Mouse (Mus musculus) cerebellum, postnatal 14 days (tissue): ENCODE measurements around the gene Mepce.
A peak's percentile ranks its signal among the peaks of the same experiment; 100 is the strongest.
"Not testable (repeated sequence)": the region's sequence is repeated elsewhere in the genome, so short reads cannot be mapped to it uniquely, and the experiment has no call there.

Experiments used
- DNase-seq, 2 experiments: peaks; one replicate each; pipeline ENCODE4 v3.0.0; 2021; ENCODE audit warnings: mixed read lengths in 2 of 2

Gene Mepce

DNA sequence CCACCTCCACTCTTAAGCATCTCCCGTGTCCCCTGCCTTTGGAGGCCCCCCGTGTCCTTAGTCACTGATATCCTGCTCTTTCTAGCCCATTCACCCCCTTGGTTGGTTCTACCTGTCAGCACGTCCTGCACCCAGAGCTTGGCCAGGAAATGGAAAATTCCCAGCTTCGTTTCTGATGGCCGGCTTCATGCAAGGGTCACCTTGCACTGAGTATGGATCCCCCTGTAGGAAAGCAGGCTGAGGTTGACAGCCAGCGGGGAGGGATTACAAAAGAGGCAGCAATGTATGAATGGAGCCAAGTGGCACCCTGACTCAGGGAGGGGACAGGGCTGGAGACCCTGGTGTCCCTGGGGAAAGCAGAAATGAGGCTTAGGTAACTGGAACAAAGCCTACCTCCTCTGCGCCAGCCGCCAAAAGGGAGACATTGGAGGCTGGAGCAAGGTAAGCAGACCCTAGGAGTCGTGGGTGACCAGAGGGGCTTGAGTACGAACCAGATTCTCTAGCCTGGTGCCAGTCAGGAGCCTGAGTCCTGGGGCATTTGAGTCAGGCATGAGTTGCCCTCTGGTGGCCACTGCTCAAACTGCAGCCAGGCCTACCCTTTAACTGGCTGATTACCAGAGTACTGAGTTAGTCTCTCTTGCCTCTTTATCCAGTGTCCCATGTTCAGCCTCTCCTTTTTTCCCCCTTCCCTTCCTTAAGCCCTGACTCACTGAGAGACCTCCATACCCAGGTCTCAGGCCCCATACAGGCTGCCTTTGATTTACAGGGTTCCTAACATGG, 30.4 kb downstream of the Mepce start:
- DNase-seq, result peak; percentile 94 to 96

DNA sequence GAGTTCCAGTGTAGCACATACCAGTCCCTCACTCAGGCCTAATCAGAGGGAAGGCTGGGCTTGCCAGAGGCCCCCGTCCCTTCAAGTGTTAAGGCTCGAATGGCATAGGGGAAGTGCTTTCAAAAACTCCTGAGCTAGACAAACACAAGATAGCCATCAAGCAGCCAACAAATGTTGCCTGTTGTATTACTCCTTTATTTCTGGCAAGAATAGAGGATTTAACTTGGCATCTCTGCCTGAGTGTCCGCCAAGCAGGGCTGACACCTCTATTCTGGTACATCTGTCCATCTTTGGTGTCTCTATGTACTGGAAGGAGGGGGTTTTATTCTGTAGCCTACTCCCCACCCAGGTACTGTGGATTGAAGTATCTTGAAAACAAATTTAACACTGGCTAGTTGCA, 31.3 kb downstream of the Mepce start:
- no peak for DNase-seq

GRCm38 (mm10) chr5:137755425-137755824, 32.0 kb downstream of the Mepce start:
- no peak for DNase-seq

DNA sequence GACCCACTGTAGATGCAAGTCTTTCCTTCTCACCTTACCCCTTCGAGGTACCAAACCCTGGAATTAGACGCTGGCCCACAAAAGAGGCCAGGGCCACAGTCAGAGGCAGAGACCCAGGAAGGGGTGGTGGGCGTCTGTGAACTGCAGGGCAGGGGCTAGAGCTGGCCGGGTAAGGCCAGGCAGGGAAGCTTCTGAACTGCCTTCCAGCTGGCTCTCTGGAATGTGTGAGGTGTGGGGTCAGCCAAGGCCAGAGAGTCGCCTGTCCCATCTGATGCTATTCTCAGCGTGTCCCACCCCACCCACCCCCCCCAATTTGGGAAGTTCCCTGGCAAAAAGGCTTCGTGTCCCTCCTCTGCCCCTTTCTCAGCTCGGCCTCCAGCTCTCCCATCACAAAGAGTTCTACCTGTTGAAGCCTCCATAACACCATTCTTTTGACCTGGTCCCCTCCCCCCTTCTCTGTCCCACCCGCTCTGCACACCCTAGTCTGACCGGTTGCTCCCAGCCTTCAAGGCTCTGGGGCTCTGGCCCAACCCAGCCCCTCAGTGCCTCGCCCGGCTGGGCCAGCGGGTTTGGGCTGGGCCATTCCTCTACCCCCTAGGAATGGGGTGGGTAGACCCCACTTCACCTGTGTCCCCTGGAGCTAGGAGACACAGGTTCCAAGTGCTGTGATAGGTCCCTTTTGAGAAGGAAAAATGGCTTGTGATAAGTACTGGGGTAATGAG, 34.2 kb downstream of the Mepce start:
- no peak for DNase-seq

DNA sequence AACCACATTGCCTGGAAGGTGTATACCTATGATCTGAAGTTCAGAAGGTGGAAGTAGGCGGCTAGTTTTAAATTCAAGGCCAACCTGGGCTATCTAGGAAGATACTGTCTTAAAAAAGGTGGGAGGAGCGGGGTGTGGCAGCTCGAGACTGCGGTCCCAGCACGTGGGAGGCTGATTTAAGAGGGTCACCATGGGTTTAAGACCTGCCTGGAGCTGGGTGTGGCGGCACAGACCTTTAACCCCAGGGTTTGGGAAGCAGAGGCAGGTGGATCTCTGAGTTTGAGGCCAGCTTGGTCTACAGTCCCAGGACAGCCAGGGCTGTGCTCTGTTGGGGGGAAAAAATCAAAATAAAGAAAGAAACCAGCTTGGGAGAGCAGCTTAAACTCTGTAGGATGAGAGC, 35.5 kb downstream of the Mepce start:
- DNase-seq, result no peak

GRCm38 (mm10) chr5:137751221-137751887, 36.1 kb downstream of the Mepce start:
- no peak for DNase-seq

GRCm38 (mm10) chr5:137750212-137750611, 37.2 kb downstream of the Mepce start:
- DNase-seq, result not testable (repeated sequence)

DNA sequence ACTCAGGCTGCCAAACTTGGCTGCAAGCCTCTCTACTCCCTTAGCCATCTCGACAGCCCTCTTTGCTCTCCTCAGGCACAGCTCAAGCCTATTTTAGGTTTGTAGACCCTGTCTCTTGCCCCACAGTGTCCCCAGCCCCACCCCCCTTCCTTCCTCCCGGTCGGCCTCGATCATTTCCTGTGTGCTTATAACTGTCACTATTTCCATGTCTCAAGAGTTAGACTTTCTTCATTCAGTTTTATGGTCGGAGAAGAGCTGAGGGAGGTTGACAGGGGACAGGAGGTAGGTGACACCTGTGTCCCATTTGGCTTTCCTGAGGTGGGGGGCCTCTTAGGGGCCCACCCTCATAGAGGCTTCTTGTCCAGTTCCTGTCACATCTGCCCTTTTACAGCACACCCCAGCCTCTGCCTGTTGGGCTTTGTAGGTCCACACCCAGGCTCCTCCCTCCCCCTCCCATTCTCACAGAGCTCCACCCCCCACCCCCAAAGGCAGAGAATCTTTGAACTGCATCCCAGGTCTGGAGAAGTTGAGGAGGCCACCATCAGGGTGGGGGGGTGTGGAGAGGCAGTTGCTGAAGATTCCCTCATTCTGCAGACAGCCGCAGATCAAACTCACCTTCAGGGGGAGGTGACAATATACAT, 38.1 kb downstream of the Mepce start:
- DNase-seq, result no peak

- no peak for DNase-seq
Observed at GRCm38 (mm10) chr5:137748130-137748770, 39.2 kb downstream of the Mepce start.

- DNase-seq, result peak; percentile 58 to 65
Observed at GRCm38 (mm10) chr5:137747326-137747961, 40.0 kb downstream of the Mepce start.

DNA sequence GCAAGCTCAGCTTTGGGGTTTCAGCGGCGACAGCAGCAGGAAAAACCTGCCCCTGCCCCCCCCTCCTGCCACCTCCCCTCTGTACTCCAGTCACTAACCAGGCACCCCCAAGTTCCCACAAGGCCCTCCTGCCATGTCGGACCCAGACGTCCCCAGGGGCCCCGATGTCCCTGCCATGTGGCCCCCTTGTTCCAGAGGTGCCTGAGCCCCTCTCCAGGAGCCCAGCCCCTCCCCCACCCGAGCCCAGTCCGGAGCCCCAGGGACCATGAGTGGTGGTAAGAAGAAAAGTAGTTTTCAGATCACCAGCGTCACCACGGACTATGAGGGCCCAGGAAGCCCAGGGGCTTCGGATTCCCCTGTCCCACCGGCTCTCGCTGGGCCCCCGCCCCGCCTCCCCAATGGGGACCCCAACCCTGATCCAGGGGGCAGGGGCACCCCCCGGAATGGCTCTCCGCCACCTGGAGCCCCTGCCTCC, 40.6 kb downstream of the Mepce start:
- no peak for DNase-seq

GRCm38 (mm10) chr5:137746282-137746850, 41.1 kb downstream of the Mepce start:
- peak; percentile 56 to 64 for DNase-seq

- peak; percentile 85 to 92 for DNase-seq
Observed at GRCm38 (mm10) chr5:137745214-137746171, 42.0 kb downstream of the Mepce start, which contains the start of gene Tsc22d4. Gene Tsc22d4 (plus strand): TSS chr5:137745730.

- DNase-seq, result no peak
Observed at GRCm38 (mm10) chr5:137744197-137744596, 43.3 kb downstream of the Mepce start.

DNA sequence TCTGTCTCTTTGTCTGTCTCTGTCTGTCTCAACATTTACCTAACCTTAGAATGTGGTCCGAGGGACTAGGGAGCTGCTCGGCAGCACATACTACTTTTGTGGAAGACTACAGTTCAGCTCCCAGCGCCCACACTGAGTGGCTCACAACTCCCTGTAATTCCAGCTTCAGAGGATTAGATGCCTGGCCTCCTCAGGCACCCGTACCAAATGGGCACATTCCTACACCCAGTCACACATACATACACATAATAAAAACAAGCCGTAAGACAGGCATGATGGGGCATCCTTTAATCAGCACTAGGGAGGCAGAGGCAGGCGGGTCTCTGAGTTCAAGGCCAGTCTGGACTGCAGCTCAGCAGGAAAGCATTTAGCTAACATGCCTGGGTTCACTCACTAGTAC, 44.6 kb downstream of the Mepce start:
- no peak for DNase-seq

- DNase-seq, result no peak
Observed at GRCm38 (mm10) chr5:137742048-137742447, 45.4 kb downstream of the Mepce start.

GRCm38 (mm10) chr5:137741023-137741931, 46.2 kb downstream of the Mepce start, which contains the start of gene Nyap1:
Gene Nyap1 (minus strand): TSS chr5:137741607.
- peak; percentile 89 to 92 for DNase-seq

DNA sequence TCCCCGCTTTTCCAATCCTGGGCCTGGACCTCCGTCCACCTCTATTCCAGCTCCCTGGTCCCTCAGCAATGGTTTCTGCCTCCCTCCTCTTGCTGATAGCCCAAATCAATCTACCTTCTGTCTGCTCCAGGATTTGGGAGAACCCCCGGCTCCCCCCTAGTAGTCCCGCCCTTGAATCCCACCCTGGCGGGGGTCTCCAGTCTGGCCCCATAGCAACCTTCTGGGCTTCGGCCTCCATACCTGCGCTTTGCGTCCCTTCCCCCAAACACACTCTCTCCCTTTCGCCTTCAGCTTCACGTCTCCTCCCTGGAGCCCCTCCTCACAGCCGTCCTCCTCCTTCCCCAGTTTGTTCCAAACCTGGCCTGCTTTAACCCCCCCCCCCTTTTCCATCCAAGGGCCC, 46.9 kb downstream of the Mepce start:
- no peak for DNase-seq

DNA sequence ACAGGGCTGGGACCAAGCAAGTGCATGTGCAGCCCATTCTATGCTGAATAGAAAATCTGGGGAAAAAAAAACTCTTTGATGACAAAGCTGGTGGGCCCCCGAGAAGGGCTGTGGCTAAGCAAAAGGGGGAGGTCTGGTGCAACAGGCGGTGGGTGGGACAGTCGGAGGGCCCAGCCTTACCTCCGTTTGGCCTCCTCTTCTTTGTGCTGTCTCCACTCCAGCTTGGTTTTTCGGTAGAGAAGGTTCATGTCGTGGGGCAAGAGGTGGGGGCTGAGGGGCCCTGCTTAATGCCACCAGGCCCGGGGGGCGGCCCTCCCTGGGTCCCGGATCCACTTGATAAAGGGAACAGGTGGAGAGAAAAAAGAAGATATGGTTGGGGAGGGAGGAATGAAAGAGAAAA, 48.0 kb downstream of the Mepce start:
- no peak for DNase-seq
